In genomic region chr7:51955424-51956041, GRCm38 (mm10) we compare ENCODE assay signal across 9 mouse cellular contexts. TPM values are rescaled to one million over a fixed set of nuclear protein-coding genes. Genes with fewer than 3 reads are reported as not detected.
DNase-seq lines count a peak whose midpoint lies in the region; ATAC-seq lines count a peak whose summit lies in the region.
"Had no signal": no experiment of that assay in that cellular context is flagged by ENCODE, and none has a peak within 500 bp of the region (broad histone marks: within the 10 kb centered on the region; RNA-seq: fewer than 3 reads in every experiment).

No protein-coding gene starts in this region.

- H3K9ac ChIP-seq in heart, embryonic 12.5 days: no peak overlapping the region
- no peak overlapping the region for H3K9ac ChIP-seq in hindbrain, embryonic 12.5 days
- no peak overlapping the region for H3K9ac ChIP-seq in midbrain, embryonic 15.5 days

- intact Hi-C loops in heart, postnatal 36 days (cut with DNase I): no loop called here

- no peak for DNase-seq in heart, postnatal 36 days
- peak; percentile 51 for DNase-seq in R1 (ENCODE audit: low read depth, low spot score)
- DNase-seq in right cerebral cortex, adult 18-20 months: no peak
- DNase-seq in testis, postnatal 14 days (ENCODE audit: low spot score): no peak
- DNase-seq in gastrocnemius, adult 18-20 months (ENCODE audit: low spot score): no peak

- peak overlapping the region; percentile 9; the same call in 1 of the 2 replicates for H3K4me2 ChIP-seq in heart, embryonic 12.5 days
- no peak overlapping the region for H3K4me2 ChIP-seq in hindbrain, embryonic 12.5 days (replicated peaks)
- no peak overlapping the region for H3K4me2 ChIP-seq in midbrain, embryonic 15.5 days

- ATAC-seq in heart, embryonic 12.5 days (ENCODE audit: insufficient number of reproducible peaks, low FRiP score): peak; percentile 33; the same call in 1 of the 2 replicates
- peak; percentile 64 for ATAC-seq in hindbrain, embryonic 12.5 days (ENCODE audit: low FRiP score)
- peak; percentile 74 for ATAC-seq in midbrain, embryonic 15.5 days (replicated peaks)

- 0 out of 2 replicates have a peak overlapping the region, but pooled peaks have one; percentile 1 for H3K27ac ChIP-seq in heart, embryonic 12.5 days (ENCODE audit: poor library complexity, severe bottlenecking)
- H3K27ac ChIP-seq in hindbrain, embryonic 12.5 days: no peak overlapping the region
- H3K27ac ChIP-seq in midbrain, embryonic 15.5 days: peak overlapping the region; percentile 18

- no peaks in the 10 kb centered on the region for H3K36me3 ChIP-seq in heart, embryonic 12.5 days
- H3K36me3 ChIP-seq in hindbrain, embryonic 12.5 days: 0 out of 2 replicates have a peak, but pooled peaks cover 4% of the 10 kb centered on the region
- no peaks in the 10 kb centered on the region for H3K36me3 ChIP-seq in midbrain, embryonic 15.5 days (replicated peaks)

- H3K9me3 ChIP-seq in heart, embryonic 12.5 days (replicated peaks): no peaks in the 10 kb centered on the region
- no peaks in the 10 kb centered on the region for H3K9me3 ChIP-seq in hindbrain, embryonic 12.5 days (replicated peaks)
- H3K9me3 ChIP-seq in midbrain, embryonic 15.5 days: no peaks in the 10 kb centered on the region

- WGBS in heart, embryonic 12.5 days: 36% methylated on average over 9 of the region's 9 CpGs
- WGBS in hindbrain, embryonic 12.5 days: 48% methylated on average over 9 of the region's 9 CpGs
- 47% methylated on average over 9 of the region's 9 CpGs for WGBS in midbrain, embryonic 15.5 days

- H3K4me1 ChIP-seq in heart, embryonic 12.5 days (replicated peaks): peaks cover 6% of the 10 kb centered on the region
- H3K4me1 ChIP-seq in hindbrain, embryonic 12.5 days: peaks cover 8% of the 10 kb centered on the region; the same call in 1 of the 2 replicates
- peaks cover 21% of the 10 kb centered on the region for H3K4me1 ChIP-seq in midbrain, embryonic 15.5 days

- H3K4me3 ChIP-seq in heart, embryonic 12.5 days: no peak overlapping the region
- no peak overlapping the region for H3K4me3 ChIP-seq in hindbrain, embryonic 12.5 days
- H3K4me3 ChIP-seq in midbrain, embryonic 15.5 days: no peak overlapping the region

- no peaks in the 10 kb centered on the region for H3K27me3 ChIP-seq in heart, embryonic 12.5 days (replicated peaks)
- H3K27me3 ChIP-seq in hindbrain, embryonic 12.5 days: no peaks in the 10 kb centered on the region
- no peaks in the 10 kb centered on the region for H3K27me3 ChIP-seq in midbrain, embryonic 15.5 days (replicated peaks)

RNA-seq across cellular contexts. Expression of gene Svip, which starts 50.3 kb away (rescaled TPM):
- 12.0 and 14.0 TPM in 2 replicates for polyA plus RNA-seq in heart, embryonic 12.5 days (2016; fragmentation: Nextera tagmentation; extraction: Ambion mirVana)
- 10 to 100 TPM; 23.3 to 23.9 TPM for total RNA-seq in heart, postnatal 36 days (2021)
- 17.2 and 17.9 TPM in 2 replicates for polyA plus RNA-seq in hindbrain, embryonic 12.5 days (2016; fragmentation: Nextera tagmentation; extraction: Ambion mirVana)
- polyA plus RNA-seq in midbrain, embryonic 15.5 days (2015; fragmentation: Nextera tagmentation; extraction: Ambion mirVana): 18.1 TPM in 2 replicates
- 10 to 100 TPM; 21.0 to 24.2 TPM for total RNA-seq in gastrocnemius, adult 18-20 months (2021)

RNA-seq across cellular contexts. Expression of gene 1700015G11Rik, which starts 60.0 kb away (rescaled TPM):
- polyA plus RNA-seq in heart, embryonic 12.5 days (2016; fragmentation: Nextera tagmentation; extraction: Ambion mirVana): not detected in 2 replicates
- total RNA-seq in heart, postnatal 36 days (2021): not detected
- not detected in 2 replicates for polyA plus RNA-seq in hindbrain, embryonic 12.5 days (2016; fragmentation: Nextera tagmentation; extraction: Ambion mirVana)
- polyA plus RNA-seq in midbrain, embryonic 15.5 days (2015; fragmentation: Nextera tagmentation; extraction: Ambion mirVana): not detected in 2 replicates
- total RNA-seq in gastrocnemius, adult 18-20 months (2021): not detected
- total RNA-seq: left cerebral cortex, postnatal 10 days had no signal
